In genomic region chr12:53758356-53758755, GRCm38 (mm10) we compare ENCODE assay signal across 23 mouse cellular contexts.
DNase-seq lines count a peak whose midpoint lies in the region; ATAC-seq and TF ChIP-seq lines count a peak whose summit lies in the region.
"Had no signal": no experiment of that assay in that cellular context is flagged by ENCODE, and none has a peak within 500 bp of the region (broad histone marks: within the 10 kb centered on the region; RNA-seq: fewer than 3 reads in every experiment).

No protein-coding gene starts in this region.

- no peak for ATAC-seq in kidney, postnatal 0 days (replicated peaks; ENCODE audit: low FRiP score, low read depth)
- ATAC-seq in neural tube, embryonic 15.5 days (ENCODE audit: low FRiP score), result no peak
- ATAC-seq: CD4-positive, CD25-positive, alpha-beta regulatory T cell, adult 4 months; forebrain, embryonic 14.5 days; forebrain, postnatal 0 days; hindbrain, embryonic 16.5 days had no signal

- 0 out of 2 replicates have a peak, but pooled peaks have one; percentile 4 for TF ChIP-seq CTCF in kidney, postnatal 0 days (IDR thresholded peaks at IDR 0.05; ENCODE audit: low read depth)

- H3K4me2 ChIP-seq in kidney, postnatal 0 days (ENCODE audit: low read length), result no peak overlapping the region
- no peak overlapping the region for H3K4me2 ChIP-seq in neural tube, embryonic 15.5 days
- H3K4me2 ChIP-seq: heart, embryonic 13.5 days; hindbrain, embryonic 13.5 days had no signal

- no peak overlapping the region for H3K9ac ChIP-seq in kidney, postnatal 0 days (ENCODE audit: low read depth, low read length)
- H3K9ac ChIP-seq in neural tube, embryonic 15.5 days (replicated peaks), result no peak overlapping the region
- H3K9ac ChIP-seq: forebrain, postnatal 0 days; heart, embryonic 13.5 days; hindbrain, embryonic 13.5 days had no signal

- no peak overlapping the region for H3K27ac ChIP-seq in kidney, postnatal 0 days
- peak overlapping the region; percentile 56; the same call in 1 of the 2 replicates for H3K27ac ChIP-seq in neural tube, embryonic 15.5 days (replicated peaks)
- H3K27ac ChIP-seq: heart, adult 2 months; heart, embryonic 10.5 days; heart, embryonic 13.5 days; hindbrain, embryonic 13.5 days had no signal

- WGBS in kidney, postnatal 0 days, result 76% methylated on average over 5 of the region's 5 CpGs
- 85% methylated on average over 5 of the region's 5 CpGs for WGBS in neural tube, embryonic 15.5 days

- no peaks in the 10 kb centered on the region for H3K9me3 ChIP-seq in kidney, postnatal 0 days (replicated peaks; ENCODE audit: low read length)
- H3K9me3 ChIP-seq in neural tube, embryonic 15.5 days (replicated peaks), result no peaks in the 10 kb centered on the region
- H3K9me3 ChIP-seq: heart, embryonic 10.5 days; heart, embryonic 13.5 days; hindbrain, embryonic 13.5 days had no signal

- DNase-seq in kidney, postnatal 0 days (ENCODE audit: low spot score), result no peak
- no peak for DNase-seq in kidney, postnatal 10 days
- DNase-seq in neural tube, embryonic 10.5 days (ENCODE audit: extremely low spot score, low spot score), result no peak
- DNase-seq in forelimb bud, embryonic 11.5 days (ENCODE audit: low read depth, low spot score), result peak; percentile 43
- DNase-seq in urinary bladder, postnatal 25 days (ENCODE audit: low spot score), result no peak
- DNase-seq in thymus, postnatal 25 days, result no peak
- DNase-seq: adrenal gland, adult 2 months; adrenal gland, postnatal 14 days; cerebellum, adult 11 months; cerebellum, adult 2 months; cerebellum, adult 9-11 months; cerebellum, postnatal 25 days; forebrain, postnatal 0 days; gastrocnemius, postnatal 25 days; heart, adult 2 months; heart, postnatal 14 days had no signal

- no peaks in the 10 kb centered on the region for H3K36me3 ChIP-seq in kidney, postnatal 0 days (ENCODE audit: insufficient read depth, low read length)
- H3K36me3 ChIP-seq in neural tube, embryonic 15.5 days, result no peaks in the 10 kb centered on the region
- H3K36me3 ChIP-seq: heart, embryonic 10.5 days; heart, embryonic 13.5 days; hindbrain, embryonic 13.5 days had no signal

- H3K4me3 ChIP-seq in kidney, postnatal 0 days (replicated peaks; ENCODE audit: low read depth, low read length), result no peak overlapping the region
- H3K4me3 ChIP-seq in neural tube, embryonic 15.5 days (replicated peaks), result no peak overlapping the region
- H3K4me3 ChIP-seq: heart, adult 2 months; heart, embryonic 10.5 days; heart, embryonic 13.5 days; hindbrain, embryonic 13.5 days had no signal

- no peaks in the 10 kb centered on the region for H3K4me1 ChIP-seq in kidney, postnatal 0 days (replicated peaks; ENCODE audit: insufficient read depth, low read length)
- peaks cover 16% of the 10 kb centered on the region for H3K4me1 ChIP-seq in neural tube, embryonic 15.5 days

- H3K27me3 ChIP-seq in kidney, postnatal 0 days (ENCODE audit: insufficient read depth, low read length), result no peaks in the 10 kb centered on the region
- no peaks in the 10 kb centered on the region; the same call in 1 of the 2 replicates for H3K27me3 ChIP-seq in neural tube, embryonic 15.5 days (replicated peaks)
- H3K27me3 ChIP-seq: heart, embryonic 13.5 days; hindbrain, embryonic 13.5 days had no signal
